Mouse (Mus musculus) gastrocnemius, postnatal 10 days (tissue): ENCODE measurements around the gene Rnft2. TPM values are rescaled to one million over a fixed set of nuclear protein-coding genes. Genes with fewer than 3 reads are reported as not detected.

Experiments
- total RNA-seq, 2 experiments: library from RNA; stranded (reverse); gene quantifications; 2 replicates each; pipeline ENCODE4 v1.2.3; 2021

Rnft2 gene
- total RNA-seq, 2 experiments from 2014 or later, result 1.6 to 1.9 TPM

Other genes with a start within 250 kb of the Rnft2 start
- gene Tesc, start 217.4 kb downstream of the Rnft2 start, total RNA-seq, result 1 to 10 TPM in 1 of 2 experiments, under 1 TPM in 1; 0.70 to 1.4 TPM
- gene Fbxw8, start 89.7 kb downstream of the Rnft2 start, total RNA-seq, result 10 to 100 TPM; 32.8 to 33.5 TPM
- under 1 TPM in 1 of 2 experiments, not detected in 1; 0.12 TPM for gene Hrk, start 80.5 kb downstream of the Rnft2 start, total RNA-seq
- 1 to 10 TPM; 3.2 TPM for gene 2410131K14Rik, start 111 bp upstream of the Rnft2 start, total RNA-seq